Mouse (Mus musculus) ES-E14 (cell line): ENCODE results near the gene Hspe1.

Experiments
- CHD2 ChIP-seq: IDR thresholded peaks from 2 replicates; pipeline ENCODE4 v1.6.1; 2014; ENCODE audit warnings: mild to moderate bottlenecking, low read depth, low read length, inconsistent platforms
- HCFC1 ChIP-seq: IDR thresholded peaks from 2 replicates; pipeline ENCODE4 v1.6.1; 2012; ENCODE audit warnings: low read length, inconsistent platforms, borderline replicate concordance; ENCODE audit not compliant: insufficient read depth
- MAFK ChIP-seq: IDR thresholded peaks from 2 replicates; pipeline ENCODE4 v1.6.1; 2014; ENCODE audit warnings: mild to moderate bottlenecking, low read depth, low read length, inconsistent platforms; ENCODE audit not compliant: insufficient read depth
- ZC3H11A ChIP-seq: IDR thresholded peaks from 2 replicates; pipeline ENCODE4 v1.6.1; 2012; ENCODE audit warnings: low read depth, mild to moderate bottlenecking, inconsistent platforms, low read length, borderline replicate concordance

DNA sequence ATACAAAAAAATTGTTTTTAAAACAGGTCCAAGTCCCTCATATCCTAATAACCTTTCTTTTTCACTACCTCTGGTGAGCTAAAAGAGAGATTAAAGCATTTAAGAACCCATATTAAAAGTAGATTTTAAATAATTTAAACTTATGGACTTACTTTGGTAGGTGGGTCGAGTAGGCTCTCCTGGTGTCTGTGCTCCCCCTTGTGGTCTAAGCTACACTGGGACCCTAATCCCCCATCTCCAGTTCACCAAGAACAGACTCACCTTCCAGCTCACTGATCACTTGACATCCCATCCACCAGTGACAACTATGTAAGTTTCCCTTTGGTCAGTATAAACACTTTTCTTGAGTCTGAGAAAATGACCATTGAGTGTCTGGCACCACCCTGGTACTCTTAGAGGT lies 45.7 kb upstream of the Hspe1 start:
- TF ChIP-seq CHD2 = no peak
- TF ChIP-seq ZC3H11A = no peak
- TF ChIP-seq MAFK = no peak
- no peak for TF ChIP-seq HCFC1
